Mouse (Mus musculus): ENCODE results near the gene Kank4.

DNA sequence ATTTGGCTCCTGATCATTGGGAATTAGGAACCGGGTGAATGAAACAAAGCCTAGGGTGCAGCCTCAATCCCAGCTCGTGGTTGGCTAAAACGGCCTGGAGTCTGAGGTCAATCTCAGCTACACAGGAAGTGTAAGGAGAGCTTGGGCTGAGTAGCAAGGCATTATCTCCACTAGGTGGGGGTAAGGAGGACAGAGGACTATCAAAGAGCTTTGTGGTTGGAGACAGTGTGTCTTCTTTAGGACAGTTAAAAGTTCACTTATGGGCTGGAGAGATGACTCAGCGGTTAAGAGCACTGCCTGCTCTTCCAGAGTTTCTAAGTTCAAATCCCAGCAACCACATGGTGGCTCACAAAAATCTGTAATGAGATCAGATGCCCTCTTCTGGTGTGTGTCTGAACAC is 91.9 kb downstream of the Kank4 start:
- TF ChIP-seq CTCF (IDR thresholded peaks at IDR 0.05; ENCODE audit: insufficient read depth, low read depth, low read length), result no peak
- TF ChIP-seq POLR2A (IDR thresholded peaks at IDR 0.05; ENCODE audit: insufficient read depth, low read depth, low read length), result no peak
